Mouse (Mus musculus): ENCODE data around the gene Chrnb1. TPM values are rescaled to one million over a fixed set of nuclear protein-coding genes. Genes with fewer than 3 reads are reported as not detected.

The Chrnb1 gene
- total and polyA plus RNA-seq, 3 experiments = 0.31 to 1.6 TPM; not detected in 1

- H3K27me3 ChIP-seq (ENCODE audit: control insufficient read depth in 1 of 2, insufficient read depth in 2 of 2, low read length in 2 of 2) = 0 out of 4 replicates have a peak, but pooled peaks cover 0 to 2% of the 10 kb centered on the region in 2 experiments
- H3K27ac ChIP-seq (ENCODE audit: control insufficient read depth, low read depth, low read length) = no peak overlapping the region
- TF ChIP-seq ZC3H11A (IDR thresholded peaks at IDR 0.05; ENCODE audit: low read depth, low read length) (no peak), HCFC1 (IDR thresholded peaks at IDR 0.05; ENCODE audit: low read depth, low read length) (no peak), POLR2AphosphoS2 (IDR thresholded peaks at IDR 0.05; ENCODE audit: low read length) (no peak), TAL1 (IDR thresholded peaks at IDR 0.05; ENCODE audit: low read length) (no peak), NELFE (IDR thresholded peaks at IDR 0.05; ENCODE audit: low read depth, low read length) (no peak), MAZ (IDR thresholded peaks at IDR 0.05; ENCODE audit: low read depth, low read length) (no peak), ZNF384 (IDR thresholded peaks at IDR 0.05; ENCODE audit: low read depth, low read length) (no peak), GABPA (IDR thresholded peaks at IDR 0.05; ENCODE audit: low read depth, low read length) (no peak), CTCF (IDR thresholded peaks at IDR 0.05 in 2 of 3, conservative IDR thresholded peaks at IDR 0.05 in 1 of 3; ENCODE audit: control insufficient read depth in 1 of 3, insufficient read depth in 1 of 3, low read depth in 2 of 3, low read length in 3 of 3, poor library complexity in 1 of 3, severe bottlenecking in 1 of 3) (no peak)
Observed at GRCm38 (mm10) chr11:69818871-69819270, 23.1 kb upstream of the Chrnb1 start.

GRCm38 (mm10) chr11:69818365-69818764 lies 22.6 kb upstream of the Chrnb1 start, which contains the start of gene Spem2:
Spem2 (minus strand) TSS chr11:69818465.
- Histone ChIP-seq H3K27ac (ENCODE audit: control insufficient read depth, low read depth, low read length) (no peak within 1 kb of the TSS), H3K4me1 (ENCODE audit: control insufficient read depth in 1 of 2, insufficient read depth in 2 of 2, low read length in 2 of 2) (no peaks in the 10 kb centered on the region), H3K4me3 (ENCODE audit: control insufficient read depth in 1 of 2, insufficient read depth in 1 of 2, low read depth in 2 of 2, low read length in 2 of 2) (no peak within 1 kb of the TSS), H3K9me3 (replicated peaks; ENCODE audit: insufficient read depth, low read length) (no peaks in the 10 kb centered on the region), H3K27me3 (ENCODE audit: control insufficient read depth in 1 of 2, insufficient read depth in 2 of 2, low read length in 2 of 2) (0 out of 4 replicates have a peak, but pooled peaks cover 0 to 2% of the 10 kb centered on the region in 2 experiments), H3K9ac (ENCODE audit: control insufficient read depth, low read depth, low read length, poor library complexity, severe bottlenecking) (no peak within 1 kb of the TSS), H3K79me2 (ENCODE audit: control insufficient read depth, insufficient read depth, low read length, poor library complexity) (no peaks in the 10 kb centered on the region), H3K36me3 (ENCODE audit: control insufficient read depth in 1 of 2, insufficient read depth in 2 of 2, low read length in 2 of 2) (no peaks in the 10 kb centered on the region)
- no peak for DNase-seq (ENCODE audit: low read depth, low spot score)
- TF ChIP-seq RAD21 (IDR thresholded peaks at IDR 0.05; ENCODE audit: low read depth, low read length) (no peak), USF1 (IDR thresholded peaks at IDR 0.05; ENCODE audit: low read depth, low read length) (no peak), UBTF (IDR thresholded peaks at IDR 0.05; ENCODE audit: borderline replicate concordance, insufficient read depth, low read depth, low read length) (no peak), TCF12 (IDR thresholded peaks at IDR 0.05; ENCODE audit: low read depth, low read length) (no peak), BHLHE40 (IDR thresholded peaks at IDR 0.05; ENCODE audit: borderline replicate concordance, low read depth, low read length) (no peak), MAX (IDR thresholded peaks at IDR 0.05; ENCODE audit: low read length) (no peak), MAFK (IDR thresholded peaks at IDR 0.05; ENCODE audit: borderline replicate concordance, low read depth, low read length) (no peak), CHD2 (IDR thresholded peaks at IDR 0.05; ENCODE audit: low read length) (no peak), NELFE (IDR thresholded peaks at IDR 0.05; ENCODE audit: low read depth, low read length) (no peak), JUND (IDR thresholded peaks at IDR 0.05; ENCODE audit: low read depth, low read length) (no peak), POLR2AphosphoS5 (IDR thresholded peaks at IDR 0.05; ENCODE audit: borderline replicate concordance, low read depth, low read length) (no peak), USF2 (IDR thresholded peaks at IDR 0.05; ENCODE audit: borderline replicate concordance in 1 of 2, insufficient read depth in 1 of 2, low read depth in 1 of 2, low read length in 2 of 2) (no peak), GATA1 (IDR thresholded peaks at IDR 0.05; ENCODE audit: low read depth, low read length) (no peak)

More at GRCm38 (mm10) chr11:69818871-69819270, 23.1 kb upstream of the Chrnb1 start:
- H3K79me2 ChIP-seq (ENCODE audit: control insufficient read depth, insufficient read depth, low read length, poor library complexity) = no peaks in the 10 kb centered on the region
- no peaks in the 10 kb centered on the region for H3K4me1 ChIP-seq (ENCODE audit: control insufficient read depth in 1 of 2, insufficient read depth in 2 of 2, low read length in 2 of 2)
- H3K9ac ChIP-seq (ENCODE audit: control insufficient read depth, low read depth, low read length, poor library complexity, severe bottlenecking) = no peak overlapping the region
- no peaks in the 10 kb centered on the region for H3K36me3 ChIP-seq (ENCODE audit: control insufficient read depth in 1 of 2, insufficient read depth in 2 of 2, low read length in 2 of 2)
- H3K9me3 ChIP-seq (replicated peaks; ENCODE audit: insufficient read depth, low read length) = no peaks in the 10 kb centered on the region
- DNase-seq (ENCODE audit: low read depth, low spot score) = no peak
- no peak overlapping the region for H3K4me3 ChIP-seq (ENCODE audit: control insufficient read depth in 1 of 2, insufficient read depth in 1 of 2, low read depth in 2 of 2, low read length in 2 of 2)
